Mouse (Mus musculus): ENCODE measurements around the gene Gm49403. TPM values are rescaled to one million over a fixed set of nuclear protein-coding genes. Genes with fewer than 3 reads are reported as not detected.

The Gm49403 gene
- polyA plus RNA-seq, 1 experiment, result not detected

DNA sequence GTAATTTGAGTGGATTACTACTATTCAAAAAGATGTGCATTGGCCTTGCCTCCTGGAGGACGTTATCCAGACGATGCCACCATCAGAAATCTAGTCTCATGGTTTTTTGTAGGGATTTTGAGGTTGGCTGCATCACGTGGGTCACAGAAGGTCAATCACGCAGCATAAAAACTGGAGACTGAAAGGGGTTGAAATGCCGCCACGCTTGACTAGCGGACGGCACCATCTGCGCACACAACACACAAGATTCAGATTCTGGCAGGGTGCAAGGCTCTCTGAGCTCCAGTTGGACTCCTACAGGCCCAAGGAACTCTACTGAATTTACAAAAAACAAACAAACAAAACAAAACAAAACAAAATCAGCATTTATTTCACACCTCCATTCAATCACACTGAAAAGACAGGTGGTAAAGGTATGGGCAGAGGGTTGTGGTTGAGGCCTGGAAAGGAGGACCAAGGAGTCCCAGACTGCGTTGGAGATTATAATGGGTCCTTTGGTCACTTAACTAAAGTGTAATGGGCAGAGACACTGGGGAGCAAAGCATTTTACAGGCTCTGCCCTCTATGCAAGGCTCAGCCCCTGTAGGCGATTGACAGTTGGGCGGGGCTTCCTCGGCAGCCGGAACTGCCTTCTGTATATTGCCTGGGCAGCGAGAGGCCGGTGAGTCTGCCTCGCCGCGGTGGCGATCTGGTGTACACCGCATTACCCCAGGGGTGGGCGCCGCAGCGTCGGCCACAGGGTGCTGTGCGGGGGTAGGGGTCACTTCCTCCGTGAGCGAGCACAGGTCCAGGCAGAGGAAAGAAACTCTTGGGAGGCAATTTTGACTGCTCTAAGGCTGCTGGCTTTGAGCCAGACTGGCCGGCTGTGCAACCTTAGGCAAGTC lies 43.6 kb upstream of the Gm49403 start:
- Histone ChIP-seq H3K27me3 (ENCODE audit: control insufficient read depth, insufficient read depth, insufficient read length) (no peaks in the 10 kb centered on the region), H3K36me3 (ENCODE audit: control insufficient read depth, insufficient read depth) (peaks cover 58% of the 10 kb centered on the region), H3K79me2 (ENCODE audit: control insufficient read depth, insufficient read depth) (no peaks in the 10 kb centered on the region), H3K4me3 (ENCODE audit: insufficient read depth, poor library complexity, severe bottlenecking) (no peak overlapping the region), H3K79me3 (ENCODE audit: low read depth) (no peaks in the 10 kb centered on the region), H3ac (ENCODE audit: control insufficient read depth, insufficient read length, low read depth) (no peak overlapping the region)
- TF ChIP-seq USF1 (IDR thresholded peaks at IDR 0.05; ENCODE audit: low read depth) (no peak), CEBPB (IDR thresholded peaks at IDR 0.05; ENCODE audit: low read depth) (no peak), CTCF (IDR thresholded peaks at IDR 0.05; ENCODE audit: control insufficient read depth, insufficient read depth, insufficient read length) (no peak), MYOG (IDR thresholded peaks at IDR 0.05; ENCODE audit: control insufficient read depth, extremely low read depth, insufficient read length) (no peak), MAX (IDR thresholded peaks at IDR 0.05) (no peak), MYOD1 (IDR thresholded peaks at IDR 0.05; ENCODE audit: control insufficient read depth, insufficient read length, low read depth) (no peak), FOSL1 (IDR thresholded peaks at IDR 0.05; ENCODE audit: insufficient read depth, low read length, poor library complexity, severe bottlenecking) (no peak)

DNA sequence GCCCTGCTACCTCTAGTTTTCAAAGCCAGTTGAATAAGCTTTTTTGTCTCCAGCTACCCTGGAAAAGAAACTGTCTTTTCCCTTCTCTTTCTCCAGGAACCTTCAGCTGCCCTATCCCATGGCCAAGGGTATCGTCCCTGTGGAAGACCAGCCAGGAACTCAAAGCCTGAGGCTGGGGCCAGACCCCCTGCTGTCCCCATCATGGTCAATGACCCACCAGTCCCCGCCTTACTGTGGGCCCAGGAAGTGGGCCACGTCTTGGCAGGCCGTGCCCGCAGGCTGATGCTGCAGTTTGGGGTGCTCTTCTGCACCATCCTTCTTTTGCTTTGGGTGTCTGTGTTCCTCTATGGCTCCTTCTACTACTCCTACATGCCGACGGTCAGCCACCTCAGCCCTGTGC lies 42.7 kb upstream of the Gm49403 start:
- H3K27me3 ChIP-seq (ENCODE audit: control insufficient read depth, insufficient read depth, insufficient read length), result no peaks in the 10 kb centered on the region
- no peaks in the 10 kb centered on the region for H3K79me3 ChIP-seq (ENCODE audit: low read depth)
- H3K79me2 ChIP-seq (ENCODE audit: control insufficient read depth, insufficient read depth), result no peaks in the 10 kb centered on the region
- no peak overlapping the region for H3K4me3 ChIP-seq (ENCODE audit: insufficient read depth, poor library complexity, severe bottlenecking)
- TF ChIP-seq MYOD1 (IDR thresholded peaks at IDR 0.05; ENCODE audit: control insufficient read depth, insufficient read length, low read depth) (no peak), MYOG (IDR thresholded peaks at IDR 0.05; ENCODE audit: control insufficient read depth, extremely low read depth, insufficient read length) (no peak), CTCF (IDR thresholded peaks at IDR 0.05; ENCODE audit: control insufficient read depth, insufficient read depth, insufficient read length) (no peak), USF1 (IDR thresholded peaks at IDR 0.05; ENCODE audit: low read depth) (no peak), FOSL1 (IDR thresholded peaks at IDR 0.05; ENCODE audit: insufficient read depth, low read length, poor library complexity, severe bottlenecking) (no peak), MAX (IDR thresholded peaks at IDR 0.05) (no peak)
- H3K36me3 ChIP-seq (ENCODE audit: control insufficient read depth, insufficient read depth), result peaks cover 58% of the 10 kb centered on the region
- H3ac ChIP-seq (ENCODE audit: control insufficient read depth, insufficient read length, low read depth), result no peak overlapping the region

DNA sequence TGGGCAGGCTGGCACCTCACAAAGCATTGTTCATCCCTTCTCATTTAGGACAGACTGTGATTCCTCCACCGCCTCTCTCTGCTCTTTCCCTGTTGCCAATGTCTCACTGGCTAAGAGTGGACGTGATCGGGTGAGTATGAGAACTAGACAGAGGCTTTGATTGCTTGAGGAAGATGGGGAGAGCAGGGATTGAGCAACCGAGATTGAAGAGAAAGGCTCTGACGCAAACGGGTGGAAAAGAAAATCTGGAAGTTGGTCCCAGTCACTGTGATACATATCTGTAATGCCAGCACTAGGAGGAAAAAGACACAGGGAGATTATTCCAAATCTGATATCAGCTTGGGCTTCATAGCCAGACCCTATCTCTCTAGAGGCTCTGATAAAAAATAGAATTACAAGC lies 40.8 kb upstream of the Gm49403 start:
- TF ChIP-seq MYOD1 (IDR thresholded peaks at IDR 0.05; ENCODE audit: control insufficient read depth, insufficient read length, low read depth) (no peak), CTCF (IDR thresholded peaks at IDR 0.05; ENCODE audit: control insufficient read depth, insufficient read depth, insufficient read length) (no peak), USF1 (IDR thresholded peaks at IDR 0.05; ENCODE audit: low read depth) (no peak), MYOG (IDR thresholded peaks at IDR 0.05; ENCODE audit: control insufficient read depth, extremely low read depth, insufficient read length) (no peak), FOSL1 (IDR thresholded peaks at IDR 0.05; ENCODE audit: insufficient read depth, low read length, poor library complexity, severe bottlenecking) (no peak), MAX (IDR thresholded peaks at IDR 0.05) (no peak), CEBPB (IDR thresholded peaks at IDR 0.05; ENCODE audit: low read depth) (no peak)

DNA sequence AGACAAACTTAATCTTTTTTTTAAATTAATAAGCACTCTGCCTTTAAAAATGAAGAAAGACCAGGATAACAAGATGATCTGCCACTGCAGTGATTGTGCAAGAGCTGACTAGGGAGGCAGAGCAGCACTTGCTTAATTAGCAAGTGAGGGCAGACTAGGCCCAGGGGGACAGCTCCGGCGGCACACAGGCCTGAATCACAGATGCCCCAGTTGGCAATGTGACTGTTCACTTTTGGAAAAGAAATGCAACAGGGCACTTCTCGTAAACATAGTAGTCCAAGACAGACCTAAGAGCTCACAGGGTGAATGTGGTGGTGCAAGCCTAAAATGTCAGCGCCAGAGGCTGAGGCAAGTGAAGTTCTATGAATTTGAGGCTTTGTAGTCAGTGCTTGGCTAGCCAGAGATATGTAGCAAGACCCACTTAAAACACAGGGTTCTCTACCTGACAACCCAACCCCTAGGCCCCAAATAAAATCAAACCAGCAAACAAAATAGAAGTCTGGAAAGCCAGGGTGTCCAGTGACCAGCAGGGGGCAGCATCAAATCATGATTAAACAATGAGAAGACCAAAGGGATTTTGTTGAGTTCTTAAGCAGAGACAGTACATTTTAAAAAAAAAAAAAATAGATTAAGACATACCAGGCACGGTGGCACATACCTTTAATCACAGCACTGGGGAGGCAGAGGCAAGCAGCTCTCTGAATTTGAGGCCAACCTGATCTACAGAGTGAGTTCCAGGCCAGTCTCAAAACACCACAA lies 39.2 kb upstream of the Gm49403 start:
- H3K4me3 ChIP-seq (ENCODE audit: insufficient read depth, poor library complexity, severe bottlenecking), result no peak overlapping the region
- H3K36me3 ChIP-seq (ENCODE audit: control insufficient read depth, insufficient read depth), result peaks cover 64% of the 10 kb centered on the region
- no peaks in the 10 kb centered on the region for H3K27me3 ChIP-seq (ENCODE audit: control insufficient read depth, insufficient read depth, insufficient read length)
- TF ChIP-seq CEBPB (IDR thresholded peaks at IDR 0.05; ENCODE audit: low read depth) (peak; percentile 15), MYOD1 (IDR thresholded peaks at IDR 0.05; ENCODE audit: control insufficient read depth, insufficient read length, low read depth) (no peak)
- H3K79me2 ChIP-seq (ENCODE audit: control insufficient read depth, insufficient read depth), result no peaks in the 10 kb centered on the region
- H3K79me3 ChIP-seq (ENCODE audit: low read depth), result no peaks in the 10 kb centered on the region
- no peak overlapping the region for H3ac ChIP-seq (ENCODE audit: control insufficient read depth, insufficient read length, low read depth)

More for the DNA sequence above, 40.8 kb upstream of the Gm49403 start:
- no peaks in the 10 kb centered on the region for H3K79me2 ChIP-seq (ENCODE audit: control insufficient read depth, insufficient read depth)
- no peaks in the 10 kb centered on the region for H3K79me3 ChIP-seq (ENCODE audit: low read depth)
- H3K4me3 ChIP-seq (ENCODE audit: insufficient read depth, poor library complexity, severe bottlenecking), result no peak overlapping the region
- H3K36me3 ChIP-seq (ENCODE audit: control insufficient read depth, insufficient read depth), result peaks cover 66% of the 10 kb centered on the region
- no peaks in the 10 kb centered on the region for H3K27me3 ChIP-seq (ENCODE audit: control insufficient read depth, insufficient read depth, insufficient read length)
- no peak overlapping the region for H3ac ChIP-seq (ENCODE audit: control insufficient read depth, insufficient read length, low read depth)

DNA sequence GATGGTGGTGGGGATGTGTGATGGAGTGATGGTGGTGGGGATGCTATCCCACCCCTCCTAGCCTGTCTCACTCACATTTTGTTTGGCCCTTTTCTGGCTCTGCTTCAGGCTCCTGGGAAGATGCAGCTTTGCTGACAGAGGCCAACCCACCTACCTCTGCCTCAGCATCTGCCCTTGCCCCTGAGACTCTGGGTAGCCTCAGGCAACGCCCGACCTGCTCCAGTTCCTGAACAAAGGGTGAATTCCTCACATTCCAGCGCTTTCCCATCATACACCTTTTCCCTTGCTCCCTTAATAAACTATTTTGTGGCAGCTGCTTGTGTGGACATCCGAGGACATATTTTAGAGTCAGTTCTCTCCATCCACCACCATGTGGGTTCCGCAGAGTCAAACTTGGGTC lies 35.4 kb upstream of the Gm49403 start:
- Histone ChIP-seq H3K4me3 (ENCODE audit: insufficient read depth, poor library complexity, severe bottlenecking) (no peak overlapping the region), H3K79me2 (ENCODE audit: control insufficient read depth, insufficient read depth) (no peaks in the 10 kb centered on the region), H3K27me3 (ENCODE audit: control insufficient read depth, insufficient read depth, insufficient read length) (no peaks in the 10 kb centered on the region), H3K36me3 (ENCODE audit: control insufficient read depth, insufficient read depth) (peaks cover 37% of the 10 kb centered on the region), H3ac (ENCODE audit: control insufficient read depth, insufficient read length, low read depth) (no peak overlapping the region), H3K79me3 (ENCODE audit: low read depth) (no peaks in the 10 kb centered on the region)
- TF ChIP-seq MYOG (IDR thresholded peaks at IDR 0.05; ENCODE audit: control insufficient read depth, extremely low read depth, insufficient read length) (no peak), CEBPB (IDR thresholded peaks at IDR 0.05; ENCODE audit: low read depth) (no peak), CTCF (IDR thresholded peaks at IDR 0.05; ENCODE audit: control insufficient read depth, insufficient read depth, insufficient read length) (no peak), MAX (IDR thresholded peaks at IDR 0.05) (no peak), MYOD1 (IDR thresholded peaks at IDR 0.05; ENCODE audit: control insufficient read depth, insufficient read length, low read depth) (no peak), USF1 (IDR thresholded peaks at IDR 0.05; ENCODE audit: low read depth) (no peak), FOSL1 (IDR thresholded peaks at IDR 0.05; ENCODE audit: insufficient read depth, low read length, poor library complexity, severe bottlenecking) (no peak)
